Mouse (Mus musculus) heart, embryonic 12.5 days (tissue): ENCODE measurements at regions not wholly inside any gene's neighbourhood (a gene's known extent, or its start where the extent isn't known, plus 50 kb on each side); places are given as distances from the start of the nearest gene placed in this dataset.

Experiments used
- ATAC-seq: fragments of 200-750 bp; cut with Nextera tagmentation; 2 replicates; pipeline ENCODE4 v1.8.0; 2017; ENCODE audit warnings: moderate TSS enrichment, moderate library complexity; ENCODE audit not compliant: insufficient number of reproducible peaks, low FRiP score
- H3K27ac ChIP-seq: fragments of 300-500 bp; sonication (generic); 2 replicates; pipeline ENCODE4 v1.5.1; 2016; ENCODE audit warnings: mild to moderate bottlenecking, moderate library complexity; ENCODE audit not compliant: poor library complexity, severe bottlenecking
- H3K27me3 ChIP-seq: fragments of 300-500 bp; sonication (generic); replicated peaks from 2 replicates; pipeline ENCODE4 v1.6.1; 2016; ENCODE audit warnings: mild to moderate bottlenecking, moderate library complexity
- H3K36me3 ChIP-seq: fragments of 300-500 bp; sonication (generic); 2 replicates; pipeline ENCODE4 v1.6.1; 2016; ENCODE audit warnings: mild to moderate bottlenecking, moderate library complexity
- H3K4me1 ChIP-seq: fragments of 300-500 bp; sonication (generic); replicated peaks from 2 replicates; pipeline ENCODE4 v1.6.1; 2016; ENCODE audit warnings: mild to moderate bottlenecking
- H3K4me2 ChIP-seq: fragments of 300-500 bp; sonication (generic); 2 replicates; pipeline ENCODE4 v1.6.1; 2016; ENCODE audit warnings: mild to moderate bottlenecking, moderate library complexity
- H3K4me3 ChIP-seq: fragments of 300-500 bp; sonication (generic); 2 replicates; pipeline ENCODE4 v1.5.1; 2016; ENCODE audit warnings: mild to moderate bottlenecking
- H3K9ac ChIP-seq: fragments of 300-500 bp; sonication (generic); 2 replicates; pipeline ENCODE4 v1.6.1; 2016; ENCODE audit warnings: mild to moderate bottlenecking, moderate library complexity
- H3K9me3 ChIP-seq: fragments of 300-500 bp; sonication (generic); replicated peaks from 2 replicates; pipeline ENCODE4 v1.6.1; 2016; ENCODE audit warnings: mild to moderate bottlenecking, moderate library complexity
- WGBS: fragments of 180-500 bp; shearing (Covaris S2); methylation state at CpG from one replicate; pipeline ENCODE4 v1.1.7; 2016; 5-methylcytosine and 5-hydroxymethylcytosine counted together

GRCm38 (mm10) chr15:51320366-51320894 is 2564.3 kb upstream of the Gm7489 start:
- WGBS, result 72% methylated on average over 10 of the region's 10 CpGs
- H3K4me1 ChIP-seq, result no peaks in the 10 kb centered on the region

GRCm38 (mm10) chr15:51323284-51323683 is 2561.4 kb upstream of the Gm7489 start:
- H3K4me1 ChIP-seq, result no peaks in the 10 kb centered on the region
- no peak overlapping the region for H3K4me2 ChIP-seq
- H3K27ac ChIP-seq, result no peak overlapping the region
- no peak for ATAC-seq
- H3K9ac ChIP-seq, result no peak overlapping the region
- H3K27me3 ChIP-seq, result peaks cover 17% of the 10 kb centered on the region
- H3K36me3 ChIP-seq, result no peaks in the 10 kb centered on the region
- H3K9me3 ChIP-seq, result no peaks in the 10 kb centered on the region
- WGBS, result 50% methylated on average over 5 of the region's 5 CpGs
- no peak overlapping the region for H3K4me3 ChIP-seq

More at GRCm38 (mm10) chr15:51320366-51320894, 2564.3 kb upstream of the Gm7489 start:
- Histone ChIP-seq H3K4me3 (no peak overlapping the region), H3K27me3 (peaks cover 17% of the 10 kb centered on the region), H3K36me3 (no peaks in the 10 kb centered on the region), H3K4me2 (no peak overlapping the region), H3K9ac (no peak overlapping the region), H3K27ac (no peak overlapping the region), H3K9me3 (no peaks in the 10 kb centered on the region)
- no peak for ATAC-seq

DNA sequence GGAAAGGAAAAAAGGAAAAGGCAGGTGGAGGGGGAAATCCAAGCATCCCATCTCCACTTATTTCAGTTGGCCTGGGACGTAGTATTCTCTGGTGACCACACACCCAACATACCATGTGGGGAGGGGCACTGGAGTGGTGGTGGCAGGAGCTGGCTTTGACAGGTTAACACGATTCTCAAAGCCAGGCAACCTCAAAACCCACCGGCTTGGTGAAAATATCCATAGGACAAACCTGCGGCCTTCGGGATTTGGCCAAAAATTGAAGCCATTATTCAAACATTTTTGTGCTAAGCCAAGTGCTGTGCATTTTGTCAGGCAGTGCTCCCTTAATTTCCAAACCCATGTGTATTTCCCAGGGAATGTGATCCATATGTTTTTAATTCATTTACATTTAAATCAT is 2560.5 kb upstream of the Gm7489 start:
- 74% methylated on average over 5 of the region's 5 CpGs for WGBS
- Histone ChIP-seq H3K4me3 (no peak overlapping the region), H3K9ac (no peak overlapping the region), H3K4me2 (no peak overlapping the region), H3K27ac (no peak overlapping the region), H3K4me1 (no peaks in the 10 kb centered on the region), H3K36me3 (no peaks in the 10 kb centered on the region), H3K9me3 (no peaks in the 10 kb centered on the region), H3K27me3 (peaks cover 16% of the 10 kb centered on the region)
- no peak for ATAC-seq

DNA sequence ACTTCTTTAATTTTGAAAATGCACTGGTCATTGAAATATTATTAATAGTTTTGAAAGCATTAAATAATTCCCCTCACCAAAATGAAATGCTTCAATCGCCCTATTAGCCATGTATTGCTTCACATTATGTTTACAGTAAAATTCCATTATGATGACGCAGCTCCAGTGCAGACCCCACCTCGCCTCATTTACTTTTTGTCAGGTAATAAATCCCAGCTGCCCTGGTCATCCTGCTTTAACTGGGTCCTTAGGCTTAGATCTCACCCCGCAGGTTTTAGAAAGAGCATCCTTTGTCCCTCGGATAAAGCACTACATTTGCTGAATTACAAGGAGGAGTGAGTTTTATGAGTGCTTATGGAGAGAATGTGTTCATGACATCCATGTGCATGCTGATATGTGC is 2557.0 kb upstream of the Gm7489 start:
- Histone ChIP-seq H3K36me3 (no peaks in the 10 kb centered on the region), H3K4me1 (no peaks in the 10 kb centered on the region), H3K27me3 (no peaks in the 10 kb centered on the region), H3K9ac (no peak overlapping the region), H3K4me3 (no peak overlapping the region), H3K27ac (no peak overlapping the region), H3K4me2 (no peak overlapping the region), H3K9me3 (no peaks in the 10 kb centered on the region)
- WGBS, result 79% methylated on average over 5 of the region's 5 CpGs
- ATAC-seq, result no peak

- Histone ChIP-seq H3K9ac (no peak overlapping the region), H3K9me3 (no peaks in the 10 kb centered on the region), H3K4me3 (no peak overlapping the region), H3K4me1 (no peaks in the 10 kb centered on the region), H3K36me3 (no peaks in the 10 kb centered on the region), H3K4me2 (no peak overlapping the region), H3K27me3 (no peaks in the 10 kb centered on the region), H3K27ac (no peak overlapping the region)
- ATAC-seq, result no peak
- WGBS, result 54% methylated on average over 1 of the region's 1 CpGs
Observed at GRCm38 (mm10) chr15:51336441-51336840, 2548.3 kb upstream of the Gm7489 start.

GRCm38 (mm10) chr15:51346301-51346700 is 2538.4 kb upstream of the Gm7489 start:
- Histone ChIP-seq H3K27me3 (no peaks in the 10 kb centered on the region), H3K27ac (no peak overlapping the region), H3K4me2 (no peak overlapping the region), H3K9me3 (no peaks in the 10 kb centered on the region), H3K9ac (no peak overlapping the region), H3K36me3 (no peaks in the 10 kb centered on the region), H3K4me1 (no peaks in the 10 kb centered on the region), H3K4me3 (no peak overlapping the region)
- no peak for ATAC-seq
- 80% methylated on average over 4 of the region's 4 CpGs for WGBS

DNA sequence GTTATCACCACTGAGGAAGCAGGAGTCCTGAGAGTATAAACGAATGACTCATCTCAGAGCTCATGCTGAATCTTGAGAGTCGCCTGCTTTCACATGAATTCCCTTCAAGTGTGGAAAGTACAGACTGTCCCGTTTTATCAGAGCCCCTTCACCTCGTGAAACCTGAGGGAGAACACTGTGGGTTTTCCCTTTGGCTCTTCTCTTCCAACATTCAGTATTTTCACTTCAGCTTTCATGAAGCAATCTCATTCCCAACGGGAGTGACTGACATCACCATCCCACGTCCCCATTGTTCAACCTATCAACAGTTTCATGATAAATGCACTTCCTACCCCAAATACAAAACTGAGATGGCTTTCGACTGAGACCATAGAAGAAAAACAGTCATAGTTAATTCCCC is 2521.3 kb upstream of the Gm7489 start:
- no peak for ATAC-seq
- WGBS, result 36% methylated on average over 7 of the region's 7 CpGs
- no peaks in the 10 kb centered on the region for H3K9me3 ChIP-seq

DNA sequence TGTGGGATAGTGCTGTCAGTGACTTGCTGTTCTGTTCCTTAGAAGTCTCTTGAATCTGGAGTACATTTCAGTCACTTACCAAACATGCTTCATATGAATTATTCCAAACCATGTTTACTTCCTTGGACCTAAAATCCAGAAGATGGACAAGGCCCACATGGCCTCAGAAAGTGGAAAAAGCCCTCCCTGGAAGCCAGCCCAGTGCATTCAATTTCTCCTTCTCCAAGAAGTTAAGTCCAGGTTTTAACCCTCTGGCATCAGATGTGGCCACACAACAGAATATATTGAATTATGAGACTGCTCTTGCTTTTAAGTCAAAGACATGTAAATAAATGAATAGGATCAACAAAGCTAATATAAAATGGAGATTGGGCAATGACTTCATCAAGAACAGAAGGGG is 2513.5 kb upstream of the Gm7489 start:
- Histone ChIP-seq H3K9me3 (no peaks in the 10 kb centered on the region), H3K4me1 (no peaks in the 10 kb centered on the region), H3K27me3 (no peaks in the 10 kb centered on the region), H3K4me3 (no peak overlapping the region), H3K9ac (no peak overlapping the region), H3K27ac (no peak overlapping the region), H3K36me3 (no peaks in the 10 kb centered on the region), H3K4me2 (no peak overlapping the region)
- no peak for ATAC-seq

More for the DNA sequence above, 2521.3 kb upstream of the Gm7489 start:
- Histone ChIP-seq H3K9ac (no peak overlapping the region), H3K27me3 (no peaks in the 10 kb centered on the region), H3K4me1 (no peaks in the 10 kb centered on the region), H3K4me3 (no peak overlapping the region), H3K4me2 (no peak overlapping the region), H3K36me3 (no peaks in the 10 kb centered on the region), H3K27ac (no peak overlapping the region)

DNA sequence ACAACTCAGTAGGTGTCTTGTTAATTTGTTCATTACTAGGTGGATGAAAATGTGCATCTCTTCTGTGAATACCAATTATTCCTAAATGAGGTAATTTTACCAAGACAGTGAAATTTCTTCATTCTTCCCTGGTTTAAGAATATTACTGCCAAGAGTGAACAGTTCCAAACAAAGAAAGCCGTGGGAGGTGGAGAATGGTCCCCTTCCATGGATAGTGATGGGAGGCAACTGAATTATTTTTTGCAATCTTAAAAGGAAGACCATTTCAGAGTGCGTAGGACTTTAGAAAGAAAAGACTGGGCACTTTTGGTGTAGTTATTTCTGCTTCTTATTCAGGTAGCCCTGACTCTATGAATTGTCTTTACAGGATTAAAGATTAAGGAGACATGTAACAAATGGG is 2494.3 kb upstream of the Gm7489 start:
- no peaks in the 10 kb centered on the region for H3K9me3 ChIP-seq
- peaks cover 5% of the 10 kb centered on the region; the same call in 1 of the 2 replicates for H3K4me1 ChIP-seq
- no peak for ATAC-seq
- H3K27me3 ChIP-seq, result no peaks in the 10 kb centered on the region
- no peak overlapping the region for H3K9ac ChIP-seq
- H3K4me2 ChIP-seq, result no peak overlapping the region
- no peak overlapping the region for H3K4me3 ChIP-seq
- WGBS, result 82% methylated on average over 2 of the region's 2 CpGs
- no peak overlapping the region for H3K27ac ChIP-seq
- no peaks in the 10 kb centered on the region for H3K36me3 ChIP-seq

DNA sequence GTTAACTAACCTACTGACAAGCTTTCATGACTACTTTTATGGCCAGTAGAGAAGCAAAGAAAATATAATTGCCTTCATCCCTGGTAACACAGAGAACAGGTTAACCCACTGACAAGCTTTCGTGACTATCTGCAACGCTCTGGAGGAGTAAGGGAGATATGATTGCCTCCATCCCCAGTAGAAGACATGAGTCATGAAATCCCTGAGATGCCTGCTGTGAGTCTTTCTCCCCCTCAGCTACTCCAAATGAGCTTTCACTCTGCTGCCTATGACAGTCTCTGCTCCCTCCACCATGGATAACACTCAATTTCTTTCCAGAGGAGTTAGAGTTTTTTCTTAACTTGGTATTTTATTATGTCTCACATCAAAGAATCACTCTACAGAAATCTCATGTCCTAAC is 2493.4 kb upstream of the Gm7489 start:
- H3K27ac ChIP-seq, result no peak overlapping the region
- no peak for ATAC-seq
- H3K27me3 ChIP-seq, result no peaks in the 10 kb centered on the region
- no peaks in the 10 kb centered on the region for H3K36me3 ChIP-seq
- no peak overlapping the region for H3K4me2 ChIP-seq
- 53% methylated on average over 2 of the region's 2 CpGs for WGBS
- no peak overlapping the region for H3K4me3 ChIP-seq
- no peaks in the 10 kb centered on the region for H3K9me3 ChIP-seq
- no peak overlapping the region for H3K9ac ChIP-seq
- H3K4me1 ChIP-seq, result peaks cover 5% of the 10 kb centered on the region; the same call in 1 of the 2 replicates

- no peak for ATAC-seq
- H3K4me1 ChIP-seq, result peaks cover 5% of the 10 kb centered on the region; the same call in 1 of the 2 replicates
- no peak overlapping the region for H3K4me3 ChIP-seq
- no peaks in the 10 kb centered on the region for H3K27me3 ChIP-seq
- no peak overlapping the region for H3K27ac ChIP-seq
- H3K9ac ChIP-seq, result no peak overlapping the region
- H3K36me3 ChIP-seq, result no peaks in the 10 kb centered on the region
- no peak overlapping the region for H3K4me2 ChIP-seq
- 60% methylated on average over 7 of the region's 7 CpGs for WGBS
- H3K9me3 ChIP-seq, result no peaks in the 10 kb centered on the region
Observed at GRCm38 (mm10) chr15:51392449-51393405, 2492.0 kb upstream of the Gm7489 start.
